Mouse (Mus musculus) lung, adult 2 months (tissue): ENCODE measurements around the gene Csrnp1.

Experiments
- CTCF ChIP-seq: fragments of 200-500 bp; IDR thresholded peaks from 2 replicates; pipeline ENCODE4 v1.5.1; 2011; ENCODE audit warnings: mild to moderate bottlenecking, low read length, control low read depth; ENCODE audit not compliant: insufficient read depth
- POLR2A ChIP-seq: fragments of 200-500 bp; IDR thresholded peaks from 2 replicates; pipeline ENCODE4 v1.6.1; 2011; ENCODE audit warnings: low read depth, mild to moderate bottlenecking, control low read depth, low read length, borderline replicate concordance; ENCODE audit errors: extremely low read depth

GRCm38 (mm10) chr9:120012781-120013180, 28.3 kb upstream of the Csrnp1 start:
- TF ChIP-seq CTCF (no peak), POLR2A (no peak)
